Mouse (Mus musculus) cortical plate, adult 2 months (tissue): ENCODE measurements around the gene Fam169b. TPM values are rescaled to one million over a fixed set of nuclear protein-coding genes. Genes with fewer than 3 reads are reported as not detected.
"Not testable (repeated sequence)": the region's sequence is repeated elsewhere in the genome, so short reads cannot be mapped to it uniquely, and the experiment has no call there.

Source experiments
- H3K27ac ChIP-seq: fragments of 200-500 bp; 2 replicates; pipeline ENCODE4 v1.5.1; 2012; ENCODE audit warnings: low read length, control low read depth, inconsistent platforms; ENCODE audit not compliant: insufficient read depth
- H3K4me1 ChIP-seq: fragments of 200-500 bp; 2 replicates; pipeline ENCODE4 v1.6.1; 2011; ENCODE audit warnings: low read length; ENCODE audit not compliant: control insufficient read depth, insufficient read depth
- H3K4me3 ChIP-seq: fragments of 200-500 bp; 2 replicates; pipeline ENCODE4 v1.5.1; 2011; ENCODE audit warnings: mild to moderate bottlenecking, low read length, control low read depth; ENCODE audit not compliant: insufficient read depth
- CTCF ChIP-seq: fragments of 200-500 bp; IDR thresholded peaks from 2 replicates; pipeline ENCODE4 v1.5.1; 2011; ENCODE audit warnings: mild to moderate bottlenecking, control low read depth, low read length; ENCODE audit not compliant: insufficient read depth; ENCODE audit errors: extremely low read depth
- POLR2A ChIP-seq: fragments of 200-500 bp; IDR thresholded peaks from 2 replicates; pipeline ENCODE4 v1.6.1; 2011; ENCODE audit warnings: mild to moderate bottlenecking, low read length, control low read depth; ENCODE audit not compliant: insufficient read depth; ENCODE audit errors: extremely low read depth
- polyA plus RNA-seq: library from polyadenylated mRNA; depleted of rRNA; stranded (reverse); fragments of >200 nt; gene quantifications from 2 replicates; pipeline ENCODE4 v1.2.3, GENCODE M21; 2012

The Fam169b gene
- polyA plus RNA-seq, 1 experiment: 0.27 TPM

DNA sequence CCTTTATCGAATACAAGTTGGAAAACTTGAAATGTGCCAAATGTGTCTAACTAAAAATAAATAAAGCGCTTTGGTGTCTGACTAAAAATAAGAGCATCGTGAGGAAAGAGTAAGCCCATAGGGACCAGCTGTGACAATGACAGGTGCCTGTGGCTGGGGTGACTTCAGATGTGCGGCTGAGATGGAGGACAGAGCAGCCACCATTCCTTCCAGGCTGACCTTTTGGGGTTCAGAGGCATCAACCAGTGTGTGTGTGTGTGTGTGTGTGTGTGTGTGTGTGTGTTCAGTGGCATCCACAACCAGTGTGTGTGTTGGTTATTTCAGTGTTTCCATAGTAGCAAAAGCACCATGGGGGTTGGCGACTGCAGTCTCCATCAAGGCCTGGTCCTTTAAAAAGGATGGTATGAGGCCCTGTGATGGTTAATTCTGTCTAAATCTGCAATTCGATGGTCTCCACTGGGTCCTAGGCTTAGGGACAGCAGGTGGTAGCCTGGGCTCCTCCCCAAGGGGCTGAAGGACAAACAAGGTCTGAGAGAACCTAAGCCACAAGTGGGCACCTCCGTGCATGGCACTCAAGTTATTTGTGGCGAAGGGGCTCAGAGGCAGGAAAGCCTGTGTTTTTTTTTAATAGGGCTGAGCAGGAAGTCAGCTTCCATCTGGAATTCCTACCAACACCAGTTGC is 10.2 kb upstream of the Fam169b start:
- TF ChIP-seq POLR2A: no peak
- TF ChIP-seq CTCF: no peak

DNA sequence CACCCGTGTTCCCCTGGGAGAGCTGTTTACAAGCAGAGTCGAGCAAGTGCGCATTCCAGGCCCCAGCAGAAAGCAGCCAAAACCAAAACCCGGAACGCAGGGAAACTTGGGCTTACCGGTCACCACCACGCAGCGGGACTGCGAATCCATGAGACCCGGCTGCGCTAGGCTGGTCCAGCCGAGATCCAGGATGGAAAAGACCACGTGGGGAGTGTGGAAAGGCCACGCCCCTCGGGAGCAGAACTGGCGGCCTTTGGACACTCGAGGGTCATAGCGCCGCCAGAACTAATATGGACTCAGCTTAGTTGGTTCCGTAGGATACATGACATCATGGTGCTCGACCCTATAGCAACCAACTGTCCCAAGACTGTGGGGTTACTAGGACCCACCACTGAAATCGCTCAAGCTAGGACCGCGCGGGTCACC is 9.6 kb upstream of the Fam169b start, which contains the start of gene Pgpep1l:
Gene Pgpep1l, minus strand, starts transcription at position 206 of the 426 bp plus-strand sequence.
- Histone ChIP-seq H3K4me3 (no peak within 1 kb of the TSS), H3K27ac (no peak within 1 kb of the TSS), H3K4me1 (peaks cover 2% of the 10 kb centered on the region)
- TF ChIP-seq POLR2A (no peak), CTCF (no peak)

More for the DNA sequence above, 10.2 kb upstream of the Fam169b start:
- Histone ChIP-seq H3K4me1 (peaks cover 2% of the 10 kb centered on the region), H3K27ac (no peak overlapping the region), H3K4me3 (no peak overlapping the region)

DNA sequence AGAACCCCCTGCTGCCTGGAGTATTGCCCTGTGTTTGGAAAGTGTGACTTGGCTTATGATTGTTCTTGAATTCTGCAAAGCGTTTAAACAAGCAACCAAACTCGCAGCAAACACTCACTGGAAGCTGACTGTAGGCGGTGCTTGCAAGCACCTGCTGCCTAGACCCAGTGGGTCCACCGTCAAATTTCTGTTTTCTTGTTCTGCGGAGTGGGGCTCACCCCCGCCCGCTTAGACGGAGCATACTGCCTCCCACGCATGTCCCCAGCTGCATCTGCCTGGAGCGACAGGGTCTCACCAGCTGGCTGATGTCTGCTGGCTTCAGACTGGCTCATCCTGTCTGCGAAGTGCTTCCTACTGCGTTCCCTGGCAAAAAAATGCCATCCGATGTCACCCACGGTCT is 9.1 kb upstream of the Fam169b start:
- H3K4me1 ChIP-seq: peaks cover 2% of the 10 kb centered on the region
- TF ChIP-seq POLR2A: no peak
- TF ChIP-seq CTCF: no peak
- no peak overlapping the region for H3K4me3 ChIP-seq
- H3K27ac ChIP-seq: no peak overlapping the region

DNA sequence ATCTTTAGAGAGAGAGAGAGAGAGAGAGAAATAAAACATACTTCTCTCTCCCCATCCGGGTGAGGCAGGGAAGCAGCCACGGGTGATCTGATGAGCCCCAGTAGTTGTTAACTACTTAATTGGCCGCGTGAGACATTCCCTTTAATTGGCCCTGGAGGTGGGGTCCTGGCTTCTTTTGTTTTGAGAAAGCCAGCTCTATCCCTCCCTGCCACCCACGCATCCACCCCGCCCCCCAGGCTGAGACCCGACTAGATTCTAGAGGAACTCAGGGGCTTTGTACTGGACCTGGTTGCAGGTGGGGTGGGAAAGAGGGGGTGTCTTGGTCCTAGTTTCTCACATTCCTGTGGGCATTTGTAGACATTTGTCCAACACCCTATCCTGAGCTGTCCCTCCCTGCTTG is 8.2 kb upstream of the Fam169b start:
- Histone ChIP-seq H3K27ac (no peak overlapping the region), H3K4me1 (peaks cover 2% of the 10 kb centered on the region), H3K4me3 (no peak overlapping the region)
- TF ChIP-seq POLR2A (no peak), CTCF (no peak)

DNA sequence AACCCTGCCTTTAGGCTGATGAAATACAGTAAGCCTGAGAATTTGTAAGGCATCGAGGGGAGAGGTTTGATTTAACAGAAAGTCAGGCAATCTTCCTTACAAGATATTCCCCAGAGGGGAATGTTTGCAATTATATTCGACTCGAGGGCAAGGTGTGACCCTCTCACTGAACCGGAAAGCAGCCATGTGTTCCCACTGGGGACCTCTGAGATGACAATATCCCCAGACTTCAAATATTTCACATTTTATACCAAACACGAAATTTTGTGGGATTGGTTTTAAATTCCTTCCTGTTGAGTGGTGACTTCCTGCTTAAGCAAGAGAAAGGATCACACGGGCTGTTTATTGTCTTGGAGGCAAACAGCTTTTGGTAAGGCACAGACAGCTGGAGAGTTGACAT is 6.9 kb upstream of the Fam169b start:
- Histone ChIP-seq H3K4me1 (peaks cover 2% of the 10 kb centered on the region), H3K4me3 (no peak overlapping the region), H3K27ac (no peak overlapping the region)
- TF ChIP-seq POLR2A (no peak), CTCF (no peak)

DNA sequence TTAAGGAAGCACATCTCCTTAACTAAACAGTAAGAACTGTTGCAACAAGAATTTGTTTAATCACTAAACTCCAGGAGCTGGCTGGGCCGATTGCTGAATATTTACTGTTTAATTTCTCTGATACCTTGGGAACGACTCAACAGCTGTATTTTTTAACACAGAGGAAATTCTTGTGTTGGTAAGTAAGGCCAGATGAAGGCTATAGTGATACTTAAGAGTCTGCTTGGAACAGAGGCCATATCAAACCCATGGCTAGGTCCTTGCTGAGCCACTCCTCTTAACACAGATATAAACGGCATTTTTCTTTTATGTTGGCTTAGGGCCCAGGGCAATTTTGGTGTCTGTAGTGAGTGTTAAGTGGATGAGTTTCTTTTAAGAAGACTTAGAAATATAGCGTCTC is 3.1 kb upstream of the Fam169b start:
- TF ChIP-seq POLR2A (no peak), CTCF (no peak)
- no peak overlapping the region for H3K4me3 ChIP-seq
- no peak overlapping the region for H3K27ac ChIP-seq
- H3K4me1 ChIP-seq: no peaks in the 10 kb centered on the region

DNA sequence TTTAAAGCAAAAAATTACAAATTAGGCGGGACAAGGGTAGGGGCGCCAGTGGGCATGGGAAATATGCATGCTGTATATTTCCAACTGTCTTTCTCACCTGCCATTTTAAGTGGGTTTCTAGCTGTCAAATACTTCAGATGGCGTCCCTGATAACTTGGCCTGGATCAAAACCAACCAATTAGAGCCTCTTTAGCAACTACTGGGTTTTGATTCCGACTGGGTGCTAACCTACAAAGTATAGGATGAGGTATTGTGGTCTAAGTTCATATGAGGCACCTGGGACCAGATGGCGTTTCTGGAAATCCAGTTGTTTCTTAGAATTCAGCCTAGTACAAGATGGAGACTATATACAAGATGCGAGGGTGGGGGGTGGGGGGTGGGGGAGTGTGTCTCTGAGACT is 1.8 kb upstream of the Fam169b start:
- no peak for TF ChIP-seq POLR2A
- Histone ChIP-seq H3K27ac (no peak overlapping the region), H3K4me1 (no peaks in the 10 kb centered on the region), H3K4me3 (no peak overlapping the region)

DNA sequence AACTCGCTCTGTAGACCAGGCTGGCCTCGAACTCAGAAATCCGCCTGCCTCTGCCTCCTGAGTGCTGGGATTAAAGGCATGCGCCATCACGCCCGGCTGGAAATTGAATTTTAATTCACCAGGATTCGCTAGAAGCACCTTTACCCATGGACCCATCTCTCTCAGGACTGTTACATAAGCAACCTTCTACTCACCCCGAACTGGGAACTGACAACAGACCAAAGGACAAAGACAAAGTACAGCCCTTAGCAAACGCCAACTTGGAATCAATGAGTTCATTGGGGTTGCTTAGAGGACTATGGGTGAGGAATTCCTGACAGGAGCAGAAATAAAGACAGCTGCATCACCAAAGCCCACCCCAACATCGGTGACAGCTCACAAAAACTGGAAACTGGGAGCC is 1.0 kb upstream of the Fam169b start:
- TF ChIP-seq CTCF (no peak), POLR2A (no peak)
- Histone ChIP-seq H3K4me3 (no peak overlapping the region), H3K27ac (no peak overlapping the region), H3K4me1 (no peaks in the 10 kb centered on the region)

DNA sequence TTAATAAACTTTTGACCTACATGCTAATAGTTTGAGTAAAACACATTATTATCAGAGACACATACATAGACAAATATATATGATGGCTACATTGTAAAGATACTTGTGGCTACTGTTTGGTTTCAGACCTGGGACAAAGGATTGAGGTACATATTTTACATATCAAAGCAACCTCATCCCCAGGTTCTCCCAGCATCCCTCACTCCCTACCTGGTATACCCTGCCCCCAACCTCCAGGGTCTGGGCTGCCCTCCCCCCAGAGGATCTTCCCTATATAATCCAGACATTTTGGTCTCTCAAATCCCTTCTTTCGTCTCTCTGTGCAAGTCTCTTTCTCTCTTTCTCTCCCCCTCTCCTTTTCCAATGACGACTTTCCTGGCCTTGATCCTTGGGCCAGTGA is 579 bp downstream of the Fam169b start:
- TF ChIP-seq CTCF: no peak
- TF ChIP-seq POLR2A: no peak
- Histone ChIP-seq H3K4me1 (no peaks in the 10 kb centered on the region), H3K4me3 (no peak overlapping the region), H3K27ac (no peak overlapping the region)

DNA sequence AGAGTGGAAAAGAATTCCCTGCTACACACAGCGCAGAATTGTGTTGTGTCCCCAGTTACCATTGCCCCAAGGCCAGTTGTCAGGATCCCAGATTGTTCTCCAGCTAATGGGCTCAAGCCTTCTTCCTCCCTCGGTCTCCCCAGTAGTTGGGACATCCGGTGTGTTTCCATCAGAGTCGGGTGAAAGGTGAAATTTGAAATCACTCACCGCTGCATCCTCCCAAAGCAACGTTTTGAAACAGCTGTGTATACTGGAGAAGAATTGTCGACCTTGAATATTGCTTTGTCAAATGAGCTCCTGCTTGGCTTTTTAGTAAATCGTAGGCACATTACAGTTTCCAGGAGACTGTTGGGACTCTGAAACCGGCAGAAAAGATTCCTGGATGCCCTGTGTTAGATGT is 1.3 kb downstream of the Fam169b start:
- Histone ChIP-seq H3K4me1 (no peaks in the 10 kb centered on the region), H3K27ac (no peak overlapping the region), H3K4me3 (no peak overlapping the region)
- TF ChIP-seq POLR2A (no peak), CTCF (no peak)

DNA sequence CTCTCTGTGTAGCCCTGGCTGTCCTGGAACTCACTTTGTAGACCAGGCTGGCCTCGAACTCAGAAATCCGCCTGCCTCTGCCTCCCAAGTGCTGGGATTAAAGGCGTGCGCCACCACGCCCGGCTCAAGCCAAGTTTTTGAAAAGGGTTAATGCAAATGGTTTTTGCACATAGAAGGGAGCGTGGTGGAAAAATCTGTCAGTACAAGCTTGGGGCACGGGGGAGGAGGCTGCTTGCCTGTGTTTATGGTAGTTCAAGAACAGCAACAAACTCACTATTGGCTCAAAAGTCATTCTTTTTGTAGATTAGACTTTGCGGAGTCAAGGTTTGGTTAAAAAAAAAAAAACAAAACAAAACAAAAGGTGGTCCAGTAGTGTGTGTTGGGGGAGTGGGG is 1.8 kb downstream of the Fam169b start:
- H3K27ac ChIP-seq, H3K4me3 ChIP-seq, H3K4me1 ChIP-seq: not testable (repeated sequence)
